Mouse (Mus musculus) MEL (cell line): ENCODE data around the gene Tceal1. TPM values are rescaled to one million over a fixed set of nuclear protein-coding genes. Genes with fewer than 3 reads are reported as not detected.
"Not testable (repeated sequence)": the region's sequence is repeated elsewhere in the genome, so short reads cannot be mapped to it uniquely, and the experiment has no call there.

Experiments used
- DNase-seq: peaks from one replicate; pipeline ENCODE4 v3.0.0; 2011; ENCODE audit warnings: low read depth, low spot score
- H3K27ac ChIP-seq: 2 replicates; pipeline ENCODE4 v1.5.1; 2012; ENCODE audit warnings: low read depth, mild to moderate bottlenecking, control low read depth, low read length, moderate library complexity; ENCODE audit not compliant: control insufficient read depth
- H3K27me3 ChIP-seq, 2 experiments: fragments of 150-350 bp in 1 of 2; sonication (generic) in 1 of 2; 2 replicates each; pipeline ENCODE4 v1.6.1; 2012; ENCODE audit warnings: low read length in 2 of 2, mild to moderate bottlenecking in 2 of 2, improper control_type of control experiment in 1 of 2, moderate library complexity in 1 of 2; ENCODE audit not compliant: insufficient read depth in 2 of 2, control insufficient read depth in 1 of 2
- H3K36me3 ChIP-seq, 2 experiments: 2 replicates each; pipeline ENCODE4 v1.6.1; 2012 to 2014; ENCODE audit warnings: low read length in 2 of 2, improper control_type of control experiment in 1 of 2, inconsistent platforms in 1 of 2, mild to moderate bottlenecking in 1 of 2; ENCODE audit not compliant: insufficient read depth in 2 of 2, control insufficient read depth in 1 of 2
- H3K4me1 ChIP-seq, 2 experiments: fragments of 150-350 bp in 1 of 2; sonication (generic) in 1 of 2; 2 replicates each; pipeline ENCODE4 v1.6.1; 2012; ENCODE audit warnings: low read length in 2 of 2, improper control_type of control experiment in 1 of 2, mild to moderate bottlenecking in 1 of 2; ENCODE audit not compliant: insufficient read depth in 2 of 2, control insufficient read depth in 1 of 2
- H3K4me3 ChIP-seq, 2 experiments: fragments of 150-350 bp in 1 of 2; sonication (generic) in 1 of 2; 2 replicates each; pipeline ENCODE4 v1.5.1; 2012; ENCODE audit warnings: low read depth in 2 of 2, low read length in 2 of 2, mild to moderate bottlenecking in 2 of 2, moderate library complexity in 2 of 2, control low read depth in 1 of 2, improper control_type of control experiment in 1 of 2; ENCODE audit not compliant: control insufficient read depth in 1 of 2, insufficient read depth in 1 of 2
- H3K79me2 ChIP-seq: 2 replicates; pipeline ENCODE4 v1.6.1; 2012; ENCODE audit warnings: mild to moderate bottlenecking, low read length, moderate library complexity; ENCODE audit not compliant: control insufficient read depth, poor library complexity, insufficient read depth
- H3K9ac ChIP-seq: 2 replicates; pipeline ENCODE4 v1.6.1; 2012; ENCODE audit warnings: low read depth, mild to moderate bottlenecking, control low read depth, low read length, moderate library complexity; ENCODE audit not compliant: control insufficient read depth, poor library complexity, severe bottlenecking
- H3K9me3 ChIP-seq: fragments of 150-350 bp; sonication (generic); replicated peaks from 2 replicates; pipeline ENCODE4 v1.6.1; 2012; ENCODE audit warnings: mild to moderate bottlenecking, low read length, improper control_type of control experiment, moderate library complexity; ENCODE audit not compliant: insufficient read depth
- BHLHE40 ChIP-seq: IDR thresholded peaks from 2 replicates; pipeline ENCODE4 v1.6.1; 2012; ENCODE audit warnings: low read depth, mild to moderate bottlenecking, inconsistent platforms, low read length, improper control_type of control experiment, borderline replicate concordance
- CHD1 ChIP-seq: IDR thresholded peaks from 2 replicates; pipeline ENCODE4 v1.6.1; 2012; ENCODE audit warnings: low read depth, mild to moderate bottlenecking, inconsistent platforms, low read length, improper control_type of control experiment
- CTCF ChIP-seq, 3 experiments: IDR thresholded peaks in 2 of 3; conservative IDR thresholded peaks in 1 of 3; 2 replicates each; pipeline ENCODE4 v1.5.1; 2011 to 2012; ENCODE audit warnings: low read length in 3 of 3, low read depth in 2 of 3, mild to moderate bottlenecking in 2 of 3, improper control_type of control experiment in 1 of 3, inconsistent platforms in 1 of 3, mixed read lengths in 1 of 3, moderate library complexity in 1 of 3; ENCODE audit not compliant: control insufficient read depth in 1 of 3, insufficient read depth in 1 of 3, poor library complexity in 1 of 3, severe bottlenecking in 1 of 3
- GABPA ChIP-seq: IDR thresholded peaks from 2 replicates; pipeline ENCODE4 v1.6.1; 2012; ENCODE audit warnings: low read depth, mild to moderate bottlenecking, inconsistent platforms, low read length, improper control_type of control experiment, moderate library complexity
- HCFC1 ChIP-seq: IDR thresholded peaks from 2 replicates; pipeline ENCODE4 v1.6.1; 2012; ENCODE audit warnings: low read depth, mild to moderate bottlenecking, inconsistent platforms, low read length, improper control_type of control experiment, moderate library complexity
- JUND ChIP-seq: IDR thresholded peaks from 2 replicates; pipeline ENCODE4 v1.6.1; 2011; ENCODE audit warnings: low read depth, mild to moderate bottlenecking, improper control_type of control experiment, low read length
- KAT2A ChIP-seq: conservative IDR thresholded peaks from 2 replicates; pipeline ENCODE4 v1.6.1; 2012; ENCODE audit warnings: low read depth, low read length, improper control_type of control experiment, inconsistent platforms
- MAX ChIP-seq: IDR thresholded peaks from 2 replicates; pipeline ENCODE4 v1.6.1; 2011; ENCODE audit warnings: low read length, improper control_type of control experiment
- RAD21 ChIP-seq: IDR thresholded peaks from 2 replicates; pipeline ENCODE4 v1.6.1; 2011; ENCODE audit warnings: mild to moderate bottlenecking, low read depth, low read length, improper control_type of control experiment
- SIN3A ChIP-seq: IDR thresholded peaks from 2 replicates; pipeline ENCODE4 v1.6.1; 2012; ENCODE audit warnings: low read length, improper control_type of control experiment, inconsistent platforms
- TBP ChIP-seq: IDR thresholded peaks from 2 replicates; pipeline ENCODE4 v1.8.0; 2011; ENCODE audit warnings: low read depth, low read length, improper control_type of control experiment
- USF1 ChIP-seq: IDR thresholded peaks from 2 replicates; pipeline ENCODE4 v1.6.1; 2014; ENCODE audit warnings: low read depth, mild to moderate bottlenecking, inconsistent platforms, low read length, improper control_type of control experiment, moderate library complexity
- USF2 ChIP-seq, 2 experiments: IDR thresholded peaks; 2 replicates each; pipeline ENCODE4 v1.6.1; 2011 to 2012; ENCODE audit warnings: improper control_type of control experiment in 2 of 2, low read length in 2 of 2, borderline replicate concordance in 1 of 2, inconsistent platforms in 1 of 2, low read depth in 1 of 2, mild to moderate bottlenecking in 1 of 2; ENCODE audit not compliant: insufficient read depth in 1 of 2
- polyA plus RNA-seq, 2 experiments: library from polyadenylated mRNA; stranded (reverse) in 1 of 2; unstranded in 1 of 2; fragments of >175 nt in 1 of 2; fragments of >200 nt in 1 of 2; gene quantifications; 2 replicates each; pipeline versions ENCODE4 v1.2.1 to v1.2.4; 2012; ENCODE audit warnings: low replicate concordance in 2 of 2, low read depth in 1 of 2; ENCODE audit not compliant: insufficient read length in 2 of 2, insufficient read depth in 1 of 2, missing spikeins in 1 of 2
- total RNA-seq: library from RNA; depleted of rRNA; stranded (reverse); fragments of 300-350 nt; gene quantifications from 2 replicates; pipeline ENCODE4 v1.2.3, GENCODE M21; 2012

The Tceal1 gene
- total and polyA plus RNA-seq, 3 experiments: not detected

DNA sequence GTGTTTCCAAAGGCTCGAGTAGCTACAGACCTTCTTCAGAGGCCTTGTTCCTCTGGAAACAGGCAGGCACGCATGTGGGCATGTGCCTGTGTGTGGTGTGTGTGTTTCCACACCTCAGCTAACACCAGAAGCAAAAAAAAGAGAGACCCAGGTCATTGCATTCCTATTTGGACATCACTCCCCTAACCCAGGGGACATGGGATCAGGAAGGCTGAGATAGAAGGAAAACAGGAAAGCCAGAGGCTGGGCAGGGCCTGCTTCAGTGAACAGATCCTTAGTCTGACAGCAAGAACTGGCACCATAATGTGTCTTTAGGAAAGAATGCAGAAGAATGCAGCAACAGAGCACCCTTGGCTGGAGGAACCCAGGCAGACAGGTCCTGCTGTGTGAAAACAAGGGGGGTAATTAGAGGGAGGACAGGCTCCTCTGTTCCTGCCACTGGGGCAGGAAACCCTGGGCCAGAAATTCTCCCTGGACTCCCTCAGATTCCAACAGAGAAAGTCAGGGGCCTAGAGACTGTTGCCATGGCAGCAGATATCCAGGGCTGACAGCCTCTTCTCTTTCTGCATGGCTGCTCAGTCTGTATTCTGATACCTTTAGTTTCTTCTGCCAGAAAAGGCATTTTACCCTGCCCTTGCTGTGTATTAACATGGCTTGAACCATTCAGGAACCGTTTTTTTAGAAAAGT lies 16.0 kb upstream of the Tceal1 start:
- not testable (repeated sequence) for H3K27me3 ChIP-seq, H3K79me2 ChIP-seq, H3K4me1 ChIP-seq, DNase-seq, H3K36me3 ChIP-seq, H3K4me3 ChIP-seq, H3K27ac ChIP-seq, H3K9me3 ChIP-seq, H3K9ac ChIP-seq

- Histone ChIP-seq H3K9ac (no peak overlapping the region), H3K79me2 (no peaks in the 10 kb centered on the region), H3K9me3 (no peaks in the 10 kb centered on the region), H3K36me3 (no peaks in the 10 kb centered on the region), H3K4me1 (no peaks in the 10 kb centered on the region), H3K27ac (no peak overlapping the region), H3K4me3 (no peak overlapping the region), H3K27me3 (no peaks in the 10 kb centered on the region; a peak in 2 of 4 replicates)
- TF ChIP-seq CTCF (IDR thresholded peaks at IDR 0.05 in 2 of 3, conservative IDR thresholded peaks at IDR 0.05 in 1 of 3; ENCODE audit: control insufficient read depth in 1 of 3, insufficient read depth in 1 of 3, low read depth in 2 of 3, low read length in 3 of 3, poor library complexity in 1 of 3, severe bottlenecking in 1 of 3) (no peak), HCFC1 (no peak), USF2 (IDR thresholded peaks at IDR 0.05; ENCODE audit: borderline replicate concordance in 1 of 2, insufficient read depth in 1 of 2, low read depth in 1 of 2, low read length in 2 of 2) (no peak), GABPA (no peak), BHLHE40 (no peak), RAD21 (no peak), CHD1 (no peak), KAT2A (no peak), TBP (no peak)
- DNase-seq: no peak
Measured at GRCm38 (mm10) chrX:136692294-136692675, 15.5 kb upstream of the Tceal1 start.

- TF ChIP-seq USF1 (no peak), USF2 (IDR thresholded peaks at IDR 0.05; ENCODE audit: borderline replicate concordance in 1 of 2, insufficient read depth in 1 of 2, low read depth in 1 of 2, low read length in 2 of 2) (no peak), KAT2A (no peak), JUND (no peak), SIN3A (no peak), MAX (no peak), CTCF (IDR thresholded peaks at IDR 0.05 in 2 of 3, conservative IDR thresholded peaks at IDR 0.05 in 1 of 3; ENCODE audit: control insufficient read depth in 1 of 3, insufficient read depth in 1 of 3, low read depth in 2 of 3, low read length in 3 of 3, poor library complexity in 1 of 3, severe bottlenecking in 1 of 3) (no peak)
- TF ChIP-seq, all 39 proteins: peak for 0
- Histone ChIP-seq H3K79me2 (no peaks in the 10 kb centered on the region), H3K36me3 (no peaks in the 10 kb centered on the region), H3K4me1 (no peaks in the 10 kb centered on the region), H3K9me3 (no peaks in the 10 kb centered on the region), H3K27me3 (no peaks in the 10 kb centered on the region; a peak in 2 of 4 replicates), H3K4me3 (no peak overlapping the region), H3K9ac (no peak overlapping the region), H3K27ac (no peak overlapping the region)
- no peak for DNase-seq
Measured at GRCm38 (mm10) chrX:136693196-136693595, 14.6 kb upstream of the Tceal1 start.
